Comparison of ENCODE assay signal across 8 mouse cellular contexts in the genomic region with DNA sequence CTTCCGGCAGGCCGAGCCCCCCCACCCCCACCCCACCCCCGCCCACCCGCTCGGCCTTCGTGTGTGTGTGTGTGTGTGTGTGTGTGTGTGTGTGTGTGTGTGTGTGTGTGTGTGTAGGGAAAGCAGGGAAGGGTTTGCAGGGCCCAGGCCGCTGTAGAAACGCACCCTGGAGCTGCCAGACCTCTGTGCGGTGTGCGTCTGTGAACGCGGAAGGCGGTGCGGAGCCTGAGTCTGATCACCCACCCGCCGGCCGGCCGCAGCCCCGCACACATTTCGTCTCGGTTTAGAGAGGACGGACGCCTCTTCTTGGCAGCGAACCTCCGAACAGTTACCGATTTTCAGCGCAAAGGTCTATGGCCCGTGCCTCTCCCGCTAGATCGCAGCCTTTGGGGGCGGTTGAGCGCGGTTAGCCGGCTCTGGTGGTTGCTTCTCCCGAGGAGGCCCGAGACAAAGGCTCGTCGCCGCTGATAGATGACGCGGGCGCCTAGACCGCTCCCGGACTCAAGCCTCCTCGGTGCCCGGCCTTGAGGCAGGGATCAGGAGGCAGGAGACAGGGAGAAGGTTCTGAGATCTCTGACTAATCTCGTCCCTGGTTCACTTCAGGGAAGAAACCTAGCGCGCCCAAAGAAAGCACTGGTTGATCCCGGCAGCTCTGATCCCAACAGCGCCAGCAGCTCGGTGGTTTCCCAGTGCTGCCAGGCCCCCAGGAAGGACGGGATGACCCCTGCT. TPM values are rescaled to one million over a fixed set of nuclear protein-coding genes. Genes with fewer than 3 reads are reported as not detected.
DNase-seq lines count a peak whose midpoint lies in the region; ATAC-seq and TF ChIP-seq lines count a peak whose summit lies in the region.

No protein-coding gene starts in this region.

- H3K4me1 ChIP-seq in liver, postnatal 0 days (ENCODE audit: insufficient read depth): no peaks in the 10 kb centered on the region
- H3K4me1 ChIP-seq in liver, embryonic 11.5 days (replicated peaks; ENCODE audit: control insufficient read depth, insufficient read depth, low read length): no peaks in the 10 kb centered on the region
- H3K4me1 ChIP-seq in embryonic facial prominence, embryonic 11.5 days (ENCODE audit: control insufficient read depth, insufficient read depth, low read length): no peaks in the 10 kb centered on the region; the same call in 1 of the 2 replicates
- H3K4me1 ChIP-seq in hindbrain, embryonic 11.5 days (replicated peaks; ENCODE audit: control insufficient read depth, insufficient read depth, low read length): peaks cover 2% of the 10 kb centered on the region
- H3K4me1 ChIP-seq in neural tube, embryonic 12.5 days: peaks cover 21% of the 10 kb centered on the region

- no peak overlapping the region for H3K4me2 ChIP-seq in liver, postnatal 0 days (ENCODE audit: low read depth, low read length)
- no peak overlapping the region for H3K4me2 ChIP-seq in liver, embryonic 11.5 days
- H3K4me2 ChIP-seq in embryonic facial prominence, embryonic 11.5 days (ENCODE audit: low read depth, low read length): no peak overlapping the region
- H3K4me2 ChIP-seq in hindbrain, embryonic 11.5 days (replicated peaks; ENCODE audit: low read depth, low read length): no peak overlapping the region; the same call in 1 of the 2 replicates
- peak overlapping the region; percentile 56 for H3K4me2 ChIP-seq in neural tube, embryonic 12.5 days (replicated peaks)

- DNase-seq in liver, postnatal 0 days: no peak
- no peak for DNase-seq in liver, embryonic 11.5 days (ENCODE audit: low spot score)
- DNase-seq in embryonic facial prominence, embryonic 11.5 days (ENCODE audit: low spot score): no peak
- DNase-seq in hindbrain, embryonic 11.5 days (ENCODE audit: low spot score): no peak
- DNase-seq in cerebellum, adult 11-12 months: no peak
- DNase-seq in thymus, postnatal 25 days: no peak
- no peak for DNase-seq in MN1 (ENCODE audit: low spot score)

- TF ChIP-seq CTCF in liver, postnatal 0 days (IDR thresholded peaks at IDR 0.05; ENCODE audit: low read depth): peak; percentile 26

- no peaks in the 10 kb centered on the region for H3K36me3 ChIP-seq in liver, postnatal 0 days (replicated peaks; ENCODE audit: insufficient read depth, low read length)
- no peaks in the 10 kb centered on the region for H3K36me3 ChIP-seq in liver, embryonic 11.5 days (ENCODE audit: control insufficient read depth, insufficient read depth, low read length)
- H3K36me3 ChIP-seq in embryonic facial prominence, embryonic 11.5 days (replicated peaks; ENCODE audit: control insufficient read depth, insufficient read depth, low read depth, low read length): no peaks in the 10 kb centered on the region
- H3K36me3 ChIP-seq in hindbrain, embryonic 11.5 days (ENCODE audit: control insufficient read depth, insufficient read depth, low read length): no peaks in the 10 kb centered on the region
- no peaks in the 10 kb centered on the region for H3K36me3 ChIP-seq in neural tube, embryonic 12.5 days

- H3K27me3 ChIP-seq in liver, postnatal 0 days (ENCODE audit: insufficient read depth, low read length): peaks cover 100% of the 10 kb centered on the region
- H3K27me3 ChIP-seq in liver, embryonic 11.5 days (replicated peaks; ENCODE audit: control insufficient read depth, insufficient read depth, low read length): peaks cover 98% of the 10 kb centered on the region
- H3K27me3 ChIP-seq in embryonic facial prominence, embryonic 11.5 days (ENCODE audit: control insufficient read depth, insufficient read depth, low read length): peaks cover 99% of the 10 kb centered on the region
- peaks cover 99% of the 10 kb centered on the region for H3K27me3 ChIP-seq in hindbrain, embryonic 11.5 days (ENCODE audit: control insufficient read depth, insufficient read depth, low read length)
- H3K27me3 ChIP-seq in neural tube, embryonic 12.5 days (replicated peaks): peaks cover 99% of the 10 kb centered on the region

- no peaks in the 10 kb centered on the region for H3K9me3 ChIP-seq in liver, postnatal 0 days (ENCODE audit: low read length)
- no peaks in the 10 kb centered on the region for H3K9me3 ChIP-seq in liver, embryonic 11.5 days (ENCODE audit: control insufficient read depth, low read length)
- no peaks in the 10 kb centered on the region for H3K9me3 ChIP-seq in embryonic facial prominence, embryonic 11.5 days (replicated peaks; ENCODE audit: control insufficient read depth, low read length)
- H3K9me3 ChIP-seq in hindbrain, embryonic 11.5 days (ENCODE audit: control insufficient read depth, low read length): no peaks in the 10 kb centered on the region
- H3K9me3 ChIP-seq in neural tube, embryonic 12.5 days: no peaks in the 10 kb centered on the region

- no peak for TF ChIP-seq EP300 in liver, postnatal 0 days (IDR thresholded peaks at IDR 0.05; ENCODE audit: low read depth)

- ATAC-seq in liver, postnatal 0 days: no peak
- ATAC-seq in liver, embryonic 11.5 days (replicated peaks; ENCODE audit: low FRiP score): no peak
- no peak for ATAC-seq in embryonic facial prominence, embryonic 11.5 days (replicated peaks; ENCODE audit: insufficient number of reproducible peaks, low FRiP score, low TSS enrichment, low read depth)
- ATAC-seq in hindbrain, embryonic 11.5 days (ENCODE audit: low FRiP score): 0 out of 2 replicates have a peak, but pooled peaks have one; percentile 30
- ATAC-seq in neural tube, embryonic 12.5 days (ENCODE audit: low FRiP score, low read depth): 0 out of 2 replicates have a peak, but pooled peaks have one; percentile 51

- H3K4me3 ChIP-seq in liver, postnatal 0 days (ENCODE audit: low read depth, low read length): no peak overlapping the region
- no peak overlapping the region for H3K4me3 ChIP-seq in liver, embryonic 11.5 days (ENCODE audit: low read depth, low read length)
- 0 out of 2 replicates have a peak overlapping the region, but pooled peaks have one; percentile 6 for H3K4me3 ChIP-seq in embryonic facial prominence, embryonic 11.5 days (ENCODE audit: low read depth, low read length)
- no peak overlapping the region for H3K4me3 ChIP-seq in hindbrain, embryonic 11.5 days (ENCODE audit: low read depth, low read length)
- H3K4me3 ChIP-seq in neural tube, embryonic 12.5 days: peak overlapping the region; percentile 36

- 3% methylated on average over 48 of the region's 53 CpGs for WGBS in liver, postnatal 0 days (ENCODE audit: insufficient replicate concordance)
- 2% methylated on average over 52 of the region's 53 CpGs for WGBS in liver, embryonic 11.5 days
- WGBS in embryonic facial prominence, embryonic 11.5 days: 1% methylated on average over 46 of the region's 53 CpGs
- WGBS in hindbrain, embryonic 11.5 days: 1% methylated on average over 47 of the region's 53 CpGs
- under 1% methylated on average over 53 of the region's 53 CpGs for WGBS in neural tube, embryonic 12.5 days

- no peak overlapping the region for H3K27ac ChIP-seq in liver, postnatal 0 days (ENCODE audit: low read depth)
- H3K27ac ChIP-seq in liver, embryonic 11.5 days (ENCODE audit: low read depth, low read length): no peak overlapping the region
- no peak overlapping the region for H3K27ac ChIP-seq in embryonic facial prominence, embryonic 11.5 days (replicated peaks; ENCODE audit: low read depth, low read length)
- H3K27ac ChIP-seq in hindbrain, embryonic 11.5 days (ENCODE audit: low read depth, low read length): no peak overlapping the region
- peak overlapping the region; percentile 46; the same call in 1 of the 2 replicates for H3K27ac ChIP-seq in neural tube, embryonic 12.5 days

- H3K9ac ChIP-seq in liver, postnatal 0 days (replicated peaks): no peak overlapping the region
- H3K9ac ChIP-seq in liver, embryonic 11.5 days (ENCODE audit: low read depth, low read length): no peak overlapping the region
- H3K9ac ChIP-seq in embryonic facial prominence, embryonic 11.5 days (replicated peaks; ENCODE audit: low read length): no peak overlapping the region
- no peak overlapping the region for H3K9ac ChIP-seq in hindbrain, embryonic 11.5 days (ENCODE audit: low read depth, low read length)
- peak overlapping the region; percentile 70 for H3K9ac ChIP-seq in neural tube, embryonic 12.5 days

RNA-seq across cellular contexts. Expression of gene Hoxc12, which starts 6.3 kb away (rescaled TPM):
- not detected in 2 replicates for polyA plus RNA-seq in liver, postnatal 0 days (2015; fragmentation: Nextera tagmentation; extraction: Ambion mirVana)
- not detected in 2 replicates for polyA plus RNA-seq in liver, embryonic 11.5 days (2014; fragmentation: Nextera tagmentation; extraction: Ambion mirVana)
- polyA plus RNA-seq in embryonic facial prominence, embryonic 11.5 days (2014; fragmentation: Nextera tagmentation; extraction: Ambion mirVana): not detected in 2 replicates
- not detected in 2 replicates for polyA plus RNA-seq in hindbrain, embryonic 11.5 days (2014; fragmentation: Nextera tagmentation; extraction: Ambion mirVana)
- 8.1 and 14.2 TPM in 2 replicates for polyA plus RNA-seq in neural tube, embryonic 12.5 days (2016; fragmentation: Nextera tagmentation; extraction: Ambion mirVana)

RNA-seq across cellular contexts. Expression of gene Hoxc11, which starts 11.3 kb away (rescaled TPM):
- not detected in 2 replicates for polyA plus RNA-seq in liver, postnatal 0 days (2015; fragmentation: Nextera tagmentation; extraction: Ambion mirVana)
- not detected in 2 replicates for polyA plus RNA-seq in liver, embryonic 11.5 days (2014; fragmentation: Nextera tagmentation; extraction: Ambion mirVana)
- polyA plus RNA-seq in embryonic facial prominence, embryonic 11.5 days (2014; fragmentation: Nextera tagmentation; extraction: Ambion mirVana): not detected in 2 replicates
- not detected in 2 replicates for polyA plus RNA-seq in hindbrain, embryonic 11.5 days (2014; fragmentation: Nextera tagmentation; extraction: Ambion mirVana)
- 4.3 and 5.7 TPM in 2 replicates for polyA plus RNA-seq in neural tube, embryonic 12.5 days (2016; fragmentation: Nextera tagmentation; extraction: Ambion mirVana)

RNA-seq across cellular contexts. Expression of gene Hoxc13, which starts 22.0 kb away (rescaled TPM):
- not detected in 2 replicates for polyA plus RNA-seq in liver, postnatal 0 days (2015; fragmentation: Nextera tagmentation; extraction: Ambion mirVana)
- polyA plus RNA-seq in liver, embryonic 11.5 days (2014; fragmentation: Nextera tagmentation; extraction: Ambion mirVana): not detected in 2 replicates
- 0.17 TPM in 1 of 2 replicates, not detected in the other for polyA plus RNA-seq in embryonic facial prominence, embryonic 11.5 days (2014; fragmentation: Nextera tagmentation; extraction: Ambion mirVana)
- polyA plus RNA-seq in hindbrain, embryonic 11.5 days (2014; fragmentation: Nextera tagmentation; extraction: Ambion mirVana): 0.11 and 0.48 TPM in 2 replicates
- 6.5 and 17.7 TPM in 2 replicates for polyA plus RNA-seq in neural tube, embryonic 12.5 days (2016; fragmentation: Nextera tagmentation; extraction: Ambion mirVana)

RNA-seq across cellular contexts. Expression of gene Hoxc10, which starts 23.7 kb away (rescaled TPM):
- not detected in 2 replicates for polyA plus RNA-seq in liver, postnatal 0 days (2015; fragmentation: Nextera tagmentation; extraction: Ambion mirVana)
- 0.18 and 0.43 TPM in 2 replicates for polyA plus RNA-seq in liver, embryonic 11.5 days (2014; fragmentation: Nextera tagmentation; extraction: Ambion mirVana)
- not detected in 2 replicates for polyA plus RNA-seq in embryonic facial prominence, embryonic 11.5 days (2014; fragmentation: Nextera tagmentation; extraction: Ambion mirVana)
- not detected in 2 replicates for polyA plus RNA-seq in hindbrain, embryonic 11.5 days (2014; fragmentation: Nextera tagmentation; extraction: Ambion mirVana)
- polyA plus RNA-seq in neural tube, embryonic 12.5 days (2016; fragmentation: Nextera tagmentation; extraction: Ambion mirVana): 62.1 and 77.3 TPM in 2 replicates

RNA-seq across cellular contexts. Expression of gene Hoxc5, which starts 24.3 kb away (rescaled TPM):
- polyA plus RNA-seq in liver, postnatal 0 days (2015; fragmentation: Nextera tagmentation; extraction: Ambion mirVana): not detected in 2 replicates
- polyA plus RNA-seq in liver, embryonic 11.5 days (2014; fragmentation: Nextera tagmentation; extraction: Ambion mirVana): 4.1 and 5.3 TPM in 2 replicates
- 0.53 and 1.0 TPM in 2 replicates for polyA plus RNA-seq in embryonic facial prominence, embryonic 11.5 days (2014; fragmentation: Nextera tagmentation; extraction: Ambion mirVana)
- 21.0 and 21.6 TPM in 2 replicates for polyA plus RNA-seq in hindbrain, embryonic 11.5 days (2014; fragmentation: Nextera tagmentation; extraction: Ambion mirVana)
- polyA plus RNA-seq in neural tube, embryonic 12.5 days (2016; fragmentation: Nextera tagmentation; extraction: Ambion mirVana): 32.1 and 35.5 TPM in 2 replicates

Comparison
In these comparisons a context has a peak if more than half of its experiments do, and no peak if none do; other contexts are left out.
1. ATAC-seq: peak in hindbrain, embryonic 11.5 days (single experiment) and neural tube, embryonic 12.5 days (single experiment); none in liver, postnatal 0 days (single experiment), liver, embryonic 11.5 days (single experiment) and embryonic facial prominence, embryonic 11.5 days (single experiment).
2. H3K4me3 ChIP-seq: peak in embryonic facial prominence, embryonic 11.5 days (single experiment) and neural tube, embryonic 12.5 days (single experiment); none in liver, postnatal 0 days (single experiment), liver, embryonic 11.5 days (single experiment) and hindbrain, embryonic 11.5 days (single experiment).